Mouse (Mus musculus) lung, postnatal 36 days (tissue): ENCODE results near the gene Med27.

Experiments
- DNase-seq: peaks from one replicate; pipeline ENCODE4 v3.0.0; 2022; ENCODE audit warnings: mixed read lengths

The Med27 gene

DNA sequence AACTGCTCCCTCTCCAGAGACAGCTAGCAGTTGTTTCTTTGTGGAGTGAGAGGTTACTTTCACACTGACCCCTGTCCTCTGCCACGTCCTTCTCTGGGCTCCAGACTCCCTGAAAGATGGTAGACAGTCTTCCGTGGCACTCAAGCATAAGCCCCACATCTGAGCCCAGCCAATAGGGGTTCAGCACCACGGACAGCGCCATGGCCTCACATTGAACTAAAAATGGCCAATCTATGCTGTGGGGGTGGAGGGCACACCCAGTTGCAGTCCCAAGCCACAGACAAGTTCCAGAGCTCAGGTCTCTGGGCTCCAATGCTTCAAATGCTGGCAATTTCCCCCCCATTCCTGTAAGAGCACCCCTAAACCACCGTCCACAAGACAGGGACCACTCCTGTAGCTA, 227.0 kb downstream of the Med27 start:
- peak; percentile 42 for DNase-seq

DNA sequence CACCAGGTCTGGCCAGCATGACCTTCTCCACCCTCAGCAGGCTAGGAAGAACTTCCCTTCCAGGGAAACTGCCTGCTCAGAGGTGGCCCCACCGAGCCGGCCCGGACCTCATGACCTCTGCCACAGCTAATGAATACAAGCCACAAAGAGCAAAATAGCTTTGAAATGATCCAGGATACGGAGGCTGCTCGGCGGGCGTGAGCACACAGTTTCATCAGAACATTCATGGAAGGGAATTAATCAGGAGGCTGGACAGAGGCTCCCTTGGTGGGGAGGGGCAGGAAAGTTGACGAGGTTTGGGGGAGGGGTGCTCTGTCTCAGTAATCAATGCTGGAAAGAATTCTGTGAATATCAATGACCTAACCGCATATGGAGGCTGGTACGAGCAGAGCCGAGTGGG, 227.6 kb downstream of the Med27 start:
- no peak for DNase-seq
